Mouse (Mus musculus): Measurements from ENCODE around the gene Il11ra1.

DNA sequence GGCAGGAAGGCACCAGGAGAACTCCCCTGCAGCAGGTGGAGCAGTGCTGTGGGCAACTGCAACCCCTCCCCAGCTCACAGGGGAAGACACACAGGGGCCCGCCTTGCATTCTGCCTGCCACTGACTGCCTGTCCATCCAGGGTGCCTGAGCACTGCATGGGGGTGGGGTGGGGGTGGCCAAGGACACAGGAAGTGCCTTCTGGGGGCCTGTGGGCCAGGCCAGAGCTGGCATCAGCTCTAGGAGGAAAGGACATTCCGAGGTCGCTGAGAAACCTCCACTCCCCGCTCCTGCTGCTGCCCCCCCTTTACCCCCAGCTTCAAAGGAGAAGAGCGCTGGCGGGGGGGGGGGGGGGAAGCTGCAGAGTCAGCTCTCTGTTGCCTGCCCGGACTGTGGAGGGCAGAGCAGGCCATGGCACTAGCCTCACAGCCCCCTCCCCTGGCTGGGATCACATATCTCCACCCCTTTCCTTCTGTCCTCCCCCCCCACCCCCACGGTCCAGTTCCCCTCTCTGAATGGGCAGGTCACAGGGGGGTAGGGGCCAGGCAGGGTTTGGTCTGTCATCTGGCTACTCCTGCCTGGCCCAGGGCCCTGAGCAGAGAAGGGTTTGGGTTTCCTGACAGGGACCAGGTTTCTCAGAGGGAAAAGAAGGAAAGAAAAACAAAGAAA is 34.6 kb upstream of the Il11ra1 start:
- no peak for TF ChIP-seq CTCF (IDR thresholded peaks at IDR 0.05; ENCODE audit: low read depth, low read length)
- no peak for TF ChIP-seq EP300 (IDR thresholded peaks at IDR 0.05; ENCODE audit: insufficient read depth, low read depth, low read length)
